Mouse (Mus musculus): ENCODE results near the gene Epb41l1.

Epb41l1 gene

GRCm38 (mm10) chr2:156462154-156463029 is 41.7 kb downstream of the Epb41l1 start:
- no peak for DNase-seq

GRCm38 (mm10) chr2:156464416-156464815 is 43.7 kb downstream of the Epb41l1 start:
- DNase-seq, result no peak

DNA sequence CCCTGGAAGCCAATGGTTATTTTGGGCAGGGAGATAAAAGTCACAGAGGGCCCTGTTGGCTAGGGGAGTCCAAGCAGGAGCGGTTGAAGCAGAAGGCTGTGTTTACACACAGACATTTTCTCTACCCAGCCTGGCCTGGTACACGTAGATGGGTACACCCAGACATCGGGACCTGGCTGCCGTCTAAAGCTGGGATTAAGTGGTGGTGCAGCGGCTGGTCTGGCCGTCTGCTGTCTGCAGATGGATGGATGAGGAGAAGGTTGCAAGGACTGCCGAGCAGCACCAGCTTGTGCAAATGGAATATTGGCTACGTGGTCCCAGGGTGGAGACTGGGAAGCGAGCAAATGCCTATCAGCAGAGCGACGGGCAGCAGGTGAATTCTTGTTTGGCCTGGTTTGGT is 46.8 kb downstream of the Epb41l1 start:
- no peak for DNase-seq

- no peak for DNase-seq
Measured at GRCm38 (mm10) chr2:156468890-156469289, 48.2 kb downstream of the Epb41l1 start.

DNA sequence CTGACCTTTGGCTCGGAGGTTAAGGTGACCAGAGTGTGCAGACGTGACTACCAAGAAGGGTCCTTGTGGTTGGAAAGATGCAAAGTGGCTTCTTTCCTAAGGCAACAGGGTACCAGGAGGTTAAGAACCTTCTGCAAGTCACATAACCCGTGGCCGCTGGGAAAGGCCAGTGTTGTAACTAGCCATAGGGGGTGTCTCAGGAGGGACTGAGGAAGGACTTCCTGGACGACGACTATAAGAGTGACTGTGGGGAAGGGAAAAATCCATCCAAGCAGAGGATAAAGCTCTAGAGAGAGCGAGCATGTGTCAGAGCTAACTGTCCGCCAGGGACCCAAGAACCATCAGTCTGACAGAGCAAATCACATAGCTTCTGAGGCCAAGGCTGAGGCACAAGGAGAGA is 48.8 kb downstream of the Epb41l1 start:
- no peak for DNase-seq

DNA sequence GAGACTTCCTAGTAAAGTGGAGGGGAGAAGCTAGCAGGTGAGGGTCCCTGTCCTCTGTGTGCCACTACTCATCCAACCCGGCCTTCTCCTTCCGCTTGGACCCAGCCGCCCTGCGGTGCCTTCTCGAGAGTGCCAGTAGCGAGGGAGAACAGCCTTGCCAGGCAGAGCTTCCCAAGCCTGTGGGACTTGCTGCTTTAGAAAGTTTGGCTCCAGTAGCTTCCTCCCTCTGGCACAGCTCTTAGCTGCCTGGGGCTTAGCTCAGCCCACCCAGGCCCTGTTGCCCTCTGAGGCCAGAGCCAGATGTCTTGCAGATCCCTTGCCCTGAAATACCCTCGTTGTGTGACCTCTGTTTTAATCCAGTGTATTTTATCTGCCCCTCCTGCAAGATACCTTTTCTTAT is 50.2 kb downstream of the Epb41l1 start:
- DNase-seq, result no peak

GRCm38 (mm10) chr2:156472336-156472735 is 51.6 kb downstream of the Epb41l1 start:
- no peak for DNase-seq

DNA sequence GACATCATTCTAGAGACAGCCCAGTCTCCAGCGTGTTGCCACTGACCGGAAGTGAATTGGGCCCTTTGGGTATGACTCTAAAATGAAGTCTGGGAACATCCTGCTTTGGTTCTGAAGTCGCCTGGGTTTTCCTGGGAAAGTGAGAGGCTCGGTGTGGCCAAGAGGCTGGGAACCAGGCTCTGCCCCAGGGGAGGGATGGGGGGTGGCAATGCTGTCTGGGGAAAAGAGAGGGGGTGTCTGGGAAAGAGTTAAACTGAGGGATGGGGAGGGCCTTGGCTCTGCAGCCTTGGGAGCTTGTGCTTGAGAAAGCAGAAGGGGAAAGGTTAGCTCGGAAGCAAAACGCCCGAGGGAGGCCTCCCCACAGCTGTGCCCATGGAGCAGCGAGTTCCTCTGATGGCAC is 53.0 kb downstream of the Epb41l1 start:
- DNase-seq, result no peak

DNA sequence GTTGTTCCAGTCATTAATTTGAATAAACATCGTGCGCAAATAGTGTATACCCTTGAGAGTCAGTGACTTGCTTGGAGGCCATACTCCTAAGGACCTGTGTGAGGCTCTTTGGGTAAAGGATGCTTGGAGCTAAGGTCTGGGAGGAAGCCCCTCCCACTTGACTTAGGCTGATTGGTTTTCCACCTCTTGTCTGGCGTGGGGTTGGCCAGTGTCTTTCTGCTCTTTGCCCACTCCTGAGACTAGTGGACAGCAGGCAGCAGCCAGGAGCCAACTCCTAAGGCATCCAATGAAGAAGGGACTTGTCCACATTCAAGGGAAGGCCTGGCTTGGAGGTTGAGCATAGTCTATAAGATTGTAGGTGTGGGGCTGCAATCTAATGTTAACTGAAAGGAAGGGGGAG is 53.4 kb downstream of the Epb41l1 start:
- no peak for DNase-seq

GRCm38 (mm10) chr2:156474891-156475284 is 54.2 kb downstream of the Epb41l1 start:
- DNase-seq, result no peak

DNA sequence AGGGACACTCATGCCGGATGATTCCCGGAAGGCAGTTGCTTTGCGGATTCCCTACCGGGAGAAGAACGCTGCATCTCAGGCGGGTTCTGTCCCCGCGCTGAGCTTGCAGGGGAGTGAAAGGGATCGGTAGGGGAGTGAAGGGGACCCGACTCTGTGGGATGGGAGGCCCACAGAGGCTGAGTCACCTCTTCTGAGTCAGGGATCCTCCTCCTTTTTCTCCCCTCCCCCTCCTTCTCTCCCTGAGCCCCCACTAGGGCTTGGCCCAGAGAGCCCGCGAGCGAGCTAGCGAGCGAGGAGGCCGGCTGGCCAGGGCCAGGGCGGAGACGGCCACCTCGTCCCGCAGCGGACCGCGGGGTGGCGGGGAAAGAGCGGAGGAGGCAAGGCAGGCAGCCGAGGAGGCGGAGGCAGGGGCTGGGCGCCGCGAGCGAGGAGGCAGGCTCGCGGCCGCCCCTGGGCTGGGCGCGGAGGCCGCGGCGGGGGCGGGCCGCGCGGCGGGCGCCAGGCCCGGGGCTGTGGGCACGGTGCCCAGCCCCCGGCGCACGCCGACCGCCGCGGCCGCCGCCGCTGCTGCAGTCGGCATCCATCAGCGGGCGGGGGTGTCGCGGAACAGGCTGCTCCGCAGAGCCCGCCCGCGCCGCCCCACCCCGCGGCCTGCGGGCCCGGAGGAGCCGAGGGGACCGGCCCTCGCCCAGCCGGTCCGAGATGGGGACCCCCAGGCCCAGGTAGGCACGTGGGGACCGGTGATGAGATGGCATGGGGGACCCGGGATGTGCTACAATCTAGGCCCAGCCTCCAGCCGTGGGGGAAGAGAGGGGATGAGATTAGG is 54.8 kb downstream of the Epb41l1 start:
- peak; percentile 82 for DNase-seq

DNA sequence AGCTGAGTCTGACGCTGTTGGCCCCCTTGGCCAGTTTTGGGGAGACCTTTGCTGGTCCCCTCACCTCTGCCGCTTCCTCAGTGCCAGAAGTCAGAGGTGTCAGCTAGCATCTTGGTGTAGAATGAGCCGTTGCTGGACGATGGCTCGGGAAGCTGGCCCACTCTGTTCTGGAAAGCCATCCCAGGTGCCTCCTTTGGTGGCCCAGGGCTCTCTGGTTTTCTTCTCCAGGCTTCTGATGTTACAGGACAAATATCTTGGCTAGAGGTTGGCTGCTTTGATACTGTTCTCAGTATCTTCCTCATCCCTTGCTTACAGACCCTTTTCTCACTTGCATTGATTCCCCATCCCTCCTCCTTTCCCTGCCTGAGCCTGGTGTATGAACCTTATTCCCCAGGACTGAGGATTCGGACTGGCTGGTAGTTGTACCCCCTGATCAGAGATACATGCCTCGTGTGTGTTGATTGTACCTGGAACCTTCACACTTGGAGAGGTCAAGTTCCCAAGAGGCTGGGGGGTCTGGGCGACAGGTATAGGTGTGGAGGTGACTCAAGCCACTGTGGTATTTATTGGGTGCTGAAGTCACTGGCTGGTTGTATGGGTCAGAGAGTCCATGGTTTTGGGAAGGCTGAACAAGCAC is 55.5 kb downstream of the Epb41l1 start:
- DNase-seq, result no peak

- peak; percentile 64 for DNase-seq
Measured at GRCm38 (mm10) chr2:156476748-156477151, 56.0 kb downstream of the Epb41l1 start.

DNA sequence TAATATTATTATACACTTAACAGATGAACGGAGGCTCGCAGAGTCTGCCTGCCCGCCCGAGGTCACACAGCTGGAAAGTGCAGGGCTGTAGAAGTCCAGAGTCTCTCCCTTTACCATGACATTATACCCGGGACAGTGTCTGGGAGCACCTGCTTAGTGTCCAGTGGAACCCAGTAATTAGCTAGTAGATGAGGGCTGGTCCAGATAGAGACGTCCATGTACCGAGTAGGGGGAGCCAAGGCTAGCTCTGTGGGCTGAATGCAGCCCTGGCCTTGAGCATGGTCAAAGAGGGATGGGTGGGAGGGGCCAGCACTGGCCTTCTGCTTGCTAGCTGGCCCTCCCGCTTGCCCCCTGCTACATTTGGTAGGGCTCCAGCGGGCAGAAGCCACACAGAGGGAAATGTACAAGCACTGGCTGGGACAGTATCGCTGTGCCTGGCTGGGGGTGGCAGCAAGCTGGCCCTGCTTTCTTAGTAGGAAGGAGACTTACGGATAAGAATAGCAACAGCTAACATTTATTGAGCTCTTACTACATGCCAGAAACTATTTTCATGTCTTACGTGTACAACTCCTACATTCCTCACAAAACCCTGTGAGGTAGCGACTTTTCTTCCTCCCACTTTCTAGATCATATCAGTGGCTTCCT is 57.5 kb downstream of the Epb41l1 start:
- peak; percentile 69 for DNase-seq

GRCm38 (mm10) chr2:156479833-156480232 is 59.1 kb downstream of the Epb41l1 start:
- peak; percentile 51 for DNase-seq

- no peak for DNase-seq
Measured at GRCm38 (mm10) chr2:156480267-156480666, 59.6 kb downstream of the Epb41l1 start.

- peak; percentile 45 for DNase-seq
Measured at GRCm38 (mm10) chr2:156482299-156482698, 61.6 kb downstream of the Epb41l1 start.

- DNase-seq, result no peak
Measured at GRCm38 (mm10) chr2:156482764-156483163, 62.1 kb downstream of the Epb41l1 start.

GRCm38 (mm10) chr2:156483204-156483603 is 62.5 kb downstream of the Epb41l1 start:
- DNase-seq, result no peak

DNA sequence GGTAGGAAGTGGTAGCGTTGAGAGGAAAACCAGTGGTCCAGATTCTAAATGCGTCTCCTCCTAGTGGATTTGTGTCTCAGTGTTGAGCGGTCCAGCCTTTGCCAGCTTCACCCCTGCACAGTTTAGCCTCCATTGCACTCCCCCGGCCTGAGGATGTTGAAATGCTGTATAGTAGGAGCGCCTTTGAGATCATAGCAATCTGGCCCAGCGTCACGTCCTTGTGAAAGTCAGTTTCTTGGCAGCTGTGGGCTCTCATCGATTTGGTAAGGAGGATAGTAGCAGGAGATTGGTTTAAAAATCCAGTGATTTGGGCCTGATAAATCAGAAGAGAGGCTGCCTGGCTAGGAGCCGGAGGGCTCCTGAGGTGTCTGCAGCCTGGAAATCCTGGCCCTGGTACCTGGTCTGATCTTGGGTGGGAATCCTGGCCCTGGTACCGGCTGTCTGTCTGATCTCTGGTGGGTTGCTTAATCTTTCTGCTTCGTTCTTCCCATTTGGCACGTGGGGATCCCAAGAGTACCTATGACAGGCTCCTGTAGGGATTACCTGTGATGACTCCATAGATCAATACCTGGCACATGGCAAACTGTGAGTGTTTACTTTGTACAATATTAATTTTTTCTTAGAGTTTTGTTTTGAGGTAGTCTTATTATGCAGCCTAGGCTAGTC is 65.5 kb downstream of the Epb41l1 start:
- no peak for DNase-seq

DNA sequence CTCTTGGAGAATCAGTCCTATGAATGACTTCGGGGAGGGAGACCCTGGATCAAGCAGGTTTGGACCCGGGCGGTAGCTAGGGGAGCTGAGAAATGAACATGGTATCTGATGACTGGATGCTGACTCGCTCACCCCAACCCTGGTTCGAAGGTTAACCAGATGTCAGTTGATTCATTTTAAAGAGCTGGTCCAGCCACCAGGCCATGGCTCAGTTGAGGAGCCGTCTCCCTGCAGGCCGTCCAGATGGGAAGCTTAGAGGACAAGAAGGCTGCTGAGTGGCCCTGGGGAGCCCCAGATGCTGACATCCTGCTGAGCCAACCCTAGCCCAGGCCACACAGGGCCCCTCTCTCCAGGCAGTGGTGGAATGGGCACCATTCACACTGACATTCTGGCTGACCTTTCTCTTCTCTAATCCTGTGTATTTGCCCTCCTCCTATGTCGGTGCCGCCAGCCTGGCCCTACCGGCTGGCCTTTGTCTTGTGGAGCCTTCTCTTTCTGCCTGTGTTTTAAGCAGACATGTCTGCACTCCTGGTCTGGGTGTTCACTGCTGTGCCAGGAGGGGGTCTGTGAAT is 67.0 kb downstream of the Epb41l1 start:
- no peak for DNase-seq
